Mouse (Mus musculus) CD4-positive naive resting alpha-beta T cell, adult 76 days (primary cell): ENCODE data around the gene Tmem81. TPM values are rescaled to one million over a fixed set of nuclear protein-coding genes. Genes with fewer than 3 reads are reported as not detected.

Experiments used
- total RNA-seq: library from RNA; stranded (reverse); gene quantifications from one replicate; pipeline ENCODE4 v1.2.4, GENCODE M21; 2023

Gene Tmem81
- 11.6 TPM for total RNA-seq

DNA sequence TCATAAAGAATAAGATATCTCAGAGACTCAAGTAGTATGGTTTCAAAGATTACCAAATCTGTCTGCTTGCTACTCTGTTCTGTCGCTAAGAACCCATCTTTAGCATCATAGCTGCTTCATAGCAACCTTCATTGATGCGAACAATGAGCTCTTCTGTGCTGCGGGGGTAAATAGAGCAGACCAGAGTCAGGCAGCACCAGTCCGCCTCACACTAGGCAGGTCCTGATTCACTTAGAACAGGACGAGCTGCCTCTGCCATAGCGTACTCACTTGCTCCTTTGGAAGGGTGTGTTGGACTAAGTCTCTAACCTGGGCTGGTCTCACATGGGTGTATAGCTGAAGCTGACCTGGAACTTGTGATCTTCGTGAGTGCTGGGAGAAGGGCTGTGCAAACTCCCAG, at the start of gene Tmem81:
Tmem81 (plus strand) TSS at position 173 of the 400 bp plus-strand sequence.

GRCm38 (mm10) chr1:132476928-132477691, 28.9 kb upstream of the Tmem81 start, which contains the start of gene Rbbp5:
Rbbp5 (plus strand) TSS chr1:132477365.

GRCm38 (mm10) chr1:132542762-132543306, 36.8 kb downstream of the Tmem81 start, which contains the start of gene Cntn2:
Cntn2 (minus strand) TSS chr1:132543256.

Other genes with a start within 250 kb of the Tmem81 start
- not detected for gene Klhdc8a, start 207.6 kb upstream of the Tmem81 start, total RNA-seq
- gene Nuak2, start 190.1 kb upstream of the Tmem81 start, total RNA-seq = 18.3 TPM
- 5.0 TPM for gene Tmcc2, start 114.9 kb upstream of the Tmem81 start, total RNA-seq
- 17.1 TPM for gene Dstyk, start 88.7 kb upstream of the Tmem81 start, total RNA-seq
- gene Rbbp5, start 28.9 kb upstream of the Tmem81 start, total RNA-seq = 50.4 TPM
- 0.94 TPM for gene Cntn2, start 37.0 kb downstream of the Tmem81 start, total RNA-seq
- gene Nfasc, start 235.6 kb downstream of the Tmem81 start, total RNA-seq = 0.09 TPM